Mouse (Mus musculus): ENCODE results near the gene Rcan3.

Rcan3 gene

GRCm38 (mm10) chr4:135433443-135434394 is at the start of gene Rcan3:
Rcan3 (minus strand) TSS chr4:135433853.
- in situ Hi-C loops (cut with MboI, MseI): no loop called here

- in situ Hi-C loops (cut with MboI, MseI): no loop called here
These were observed 46.7 kb upstream of the Rcan3 start for GRCm38 (mm10) chr4:135480370-135480769.

GRCm38 (mm10) chr4:135477851-135478250 is 44.2 kb upstream of the Rcan3 start:
- in situ Hi-C loops (cut with MboI, MseI): no loop called here

- in situ Hi-C loops (cut with MboI, MseI): no loop called here
These were observed 29.8 kb upstream of the Rcan3 start for GRCm38 (mm10) chr4:135463406-135463805.

- in situ Hi-C loops (cut with MboI, MseI): no loop called here
These were observed 19.9 kb upstream of the Rcan3 start for GRCm38 (mm10) chr4:135453572-135453971.

- in situ Hi-C loops (cut with MboI, MseI): no loop called here
These were observed 19.5 kb upstream of the Rcan3 start for GRCm38 (mm10) chr4:135453164-135453563.

- in situ Hi-C loops (cut with MboI, MseI): no loop called here
These were observed 17.8 kb upstream of the Rcan3 start for GRCm38 (mm10) chr4:135451360-135452015.

GRCm38 (mm10) chr4:135442473-135442872 is 8.8 kb upstream of the Rcan3 start:
- in situ Hi-C loops (cut with MboI, MseI): loop anchor here (10.0 kb wide), 1 partner anchor 52 kb away; the partner anchor contains the start of genes Nipal3 and Stpg1

GRCm38 (mm10) chr4:135439904-135440522 is 6.4 kb upstream of the Rcan3 start:
- in situ Hi-C loops (cut with MboI, MseI): loop anchor here (10.0 kb wide), 1 partner anchor 55 kb away; the partner anchor contains the start of genes Nipal3 and Stpg1

- in situ Hi-C loops (cut with MboI, MseI): no loop called here
These were observed 5.6 kb upstream of the Rcan3 start for GRCm38 (mm10) chr4:135439188-135439647.

GRCm38 (mm10) chr4:135437924-135438323 is 4.3 kb upstream of the Rcan3 start:
- in situ Hi-C loops (cut with MboI, MseI): no loop called here

GRCm38 (mm10) chr4:135436291-135436690 is 2.6 kb upstream of the Rcan3 start:
- in situ Hi-C loops (cut with MboI, MseI): no loop called here

GRCm38 (mm10) chr4:135434395-135434789 is 739 bp upstream of the Rcan3 start:
- in situ Hi-C loops (cut with MboI, MseI): no loop called here

- in situ Hi-C loops (cut with MboI, MseI): no loop called here
These were observed 589 bp downstream of the Rcan3 start for GRCm38 (mm10) chr4:135433086-135433442.

- in situ Hi-C loops (cut with MboI, MseI): no loop called here
These were observed 3.5 kb downstream of the Rcan3 start for GRCm38 (mm10) chr4:135429990-135430760.

GRCm38 (mm10) chr4:135429383-135429782 is 4.3 kb downstream of the Rcan3 start:
- in situ Hi-C loops (cut with MboI, MseI): no loop called here

GRCm38 (mm10) chr4:135426587-135426986 is 7.1 kb downstream of the Rcan3 start:
- in situ Hi-C loops (cut with MboI, MseI): no loop called here

- in situ Hi-C loops (cut with MboI, MseI): no loop called here
These were observed 8.0 kb downstream of the Rcan3 start for GRCm38 (mm10) chr4:135425625-135426024.

GRCm38 (mm10) chr4:135420961-135421360 is 12.7 kb downstream of the Rcan3 start:
- in situ Hi-C loops (cut with MboI, MseI): no loop called here

GRCm38 (mm10) chr4:135420416-135420815 is 13.2 kb downstream of the Rcan3 start:
- in situ Hi-C loops (cut with MboI, MseI): no loop called here

GRCm38 (mm10) chr4:135419996-135420395 is 13.7 kb downstream of the Rcan3 start:
- in situ Hi-C loops (cut with MboI, MseI): no loop called here
